Mouse (Mus musculus) G1E (cell line): ENCODE data around the gene Sgsm2.

Source experiments
- CTCF ChIP-seq: IDR thresholded peaks from 2 replicates; pipeline ENCODE4 v1.5.1; 2012; ENCODE audit warnings: low read depth, low read length, inconsistent platforms, mixed read lengths
- GATA1 ChIP-seq: IDR thresholded peaks from 2 replicates; pipeline ENCODE4 v1.6.1; 2012; ENCODE audit warnings: borderline replicate concordance, low read length, inconsistent platforms, mixed read lengths
- POLR2AphosphoS5 ChIP-seq: IDR thresholded peaks from 2 replicates; pipeline ENCODE4 v1.6.1; 2012; ENCODE audit warnings: low read depth, low read length, inconsistent platforms; ENCODE audit not compliant: insufficient replicate concordance
- TAL1 ChIP-seq: conservative IDR thresholded peaks from 2 replicates; pipeline ENCODE4 v1.6.1; 2012; ENCODE audit warnings: low read depth, low read length, inconsistent platforms, mixed read lengths

DNA sequence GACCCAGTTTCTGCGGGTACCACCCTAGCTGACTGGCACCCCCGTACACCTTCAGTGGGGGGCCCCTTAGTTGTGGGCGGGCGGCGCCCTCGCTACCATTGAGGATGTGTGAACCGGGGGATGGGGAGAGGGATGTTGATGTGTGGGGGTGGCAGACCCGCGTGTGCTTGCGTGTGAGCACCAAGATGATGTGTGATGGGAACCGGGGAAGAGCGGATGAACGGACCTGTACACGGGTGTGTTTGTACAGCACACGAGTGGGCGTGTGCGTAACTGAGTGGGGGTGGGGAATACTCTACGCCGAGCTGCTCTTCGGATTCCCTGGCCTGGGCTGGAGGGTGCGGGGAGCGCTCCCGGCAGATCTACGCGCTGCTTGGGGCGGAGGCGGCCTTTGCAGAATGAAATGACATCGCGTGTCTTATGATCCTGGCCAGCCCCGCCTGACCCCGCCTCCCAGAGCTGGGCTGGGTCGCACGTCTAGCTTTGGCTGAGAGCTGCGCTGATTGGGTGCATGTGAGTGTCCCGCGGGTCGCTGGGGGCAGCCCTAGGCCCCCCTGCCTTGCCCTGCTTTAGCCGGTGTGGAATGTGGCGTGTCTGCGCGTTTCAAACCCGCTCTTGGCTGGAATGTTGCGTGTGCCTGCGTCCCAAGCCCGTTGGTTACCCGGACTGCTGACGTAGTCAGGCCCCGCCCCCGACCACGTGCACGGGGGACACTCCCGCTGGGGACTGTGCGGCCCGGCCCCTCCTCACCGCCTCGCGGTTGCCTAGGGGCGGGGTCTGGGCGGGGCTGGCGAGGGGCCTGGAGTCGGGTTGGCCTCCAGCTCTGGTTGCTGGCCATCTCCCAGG is 65.0 kb downstream of the Sgsm2 start:
- TF ChIP-seq GATA1 (no peak), CTCF (no peak), TAL1 (no peak), POLR2AphosphoS5 (peak; percentile 81; the same call in 1 of the 2 replicates)
